Mouse (Mus musculus) adrenal gland, postnatal 36 days (tissue): Measurements from ENCODE around the gene Msx1. TPM values are rescaled to one million over a fixed set of nuclear protein-coding genes. Genes with fewer than 3 reads are reported as not detected.
"Not testable (repeated sequence)": the region's sequence is repeated elsewhere in the genome, so short reads cannot be mapped to it uniquely, and the experiment has no call there.

Source experiments
- DNase-seq, 2 experiments: peaks; one replicate each; pipeline ENCODE4 v3.0.0; 2021; ENCODE audit warnings: mixed read lengths in 1 of 2
- long read RNA-seq, 2 experiments: library from polyadenylated mRNA; stranded (forward); transcript quantifications; one replicate each; pipeline ENCODE4 v2.0.0; 2021; ENCODE audit warnings: borderline sequencing depth in 2 of 2
- total RNA-seq, 2 experiments: library from RNA; stranded (reverse); gene quantifications; 2 replicates each; pipeline ENCODE4 v1.2.3; 2021

Gene Msx1
- 1 to 10 TPM; 1.2 to 3.0 TPM for total RNA-seq
- long read RNA-seq, experiment 1, partial matches to known transcripts = 0 of 3 reads
- long read RNA-seq, experiment 1, other reads (novel, unspliced or antisense) = 0 of 3 reads
- long read RNA-seq, experiment 2, partial matches to known transcripts = 0 of 3 reads
- long read RNA-seq, experiment 2, other reads (novel, unspliced or antisense) = 1 of 3 reads

DNA sequence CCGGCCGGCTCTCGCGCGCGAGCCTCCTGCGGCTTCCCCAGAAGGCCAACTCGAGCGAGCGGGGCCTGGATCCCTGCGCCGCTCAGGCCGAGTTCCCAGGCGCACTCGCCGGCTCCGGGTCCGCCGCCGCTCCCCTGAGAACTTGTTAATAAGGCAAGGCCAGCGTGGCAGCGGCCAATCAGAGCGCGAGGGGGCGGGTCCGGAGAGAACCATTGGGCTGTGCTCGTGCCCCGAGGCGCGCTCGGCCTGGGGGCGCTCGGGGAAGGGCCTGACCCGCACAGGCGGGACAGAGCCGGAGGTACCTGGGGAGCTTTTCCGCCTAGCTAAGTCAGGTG, at the start of gene Msx1:
Msx1 (minus strand) TSS at position 123 of the 335 bp plus-strand sequence.
- peak; percentile 92 to 93 for DNase-seq

DNA sequence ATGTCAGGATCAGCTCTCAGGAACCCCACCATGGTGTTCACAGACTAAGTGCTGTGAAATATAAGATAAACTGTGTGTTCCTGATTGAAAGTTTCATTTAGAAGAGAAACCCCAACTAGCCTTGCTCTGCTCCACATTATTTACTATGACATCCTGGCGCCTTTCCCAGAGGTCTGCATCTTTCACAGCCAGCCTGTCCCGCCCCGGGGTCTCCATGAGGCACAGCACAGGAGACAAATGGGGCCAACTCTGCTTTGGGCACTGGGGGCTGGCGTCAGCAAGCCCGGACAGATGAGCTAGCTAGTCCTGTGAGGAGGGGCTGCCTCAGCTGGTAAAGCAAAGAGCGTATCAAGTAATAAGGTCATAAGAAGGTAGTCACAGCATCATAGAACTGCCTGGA, 41.1 kb upstream of the Msx1 start:
- no peak for DNase-seq

DNA sequence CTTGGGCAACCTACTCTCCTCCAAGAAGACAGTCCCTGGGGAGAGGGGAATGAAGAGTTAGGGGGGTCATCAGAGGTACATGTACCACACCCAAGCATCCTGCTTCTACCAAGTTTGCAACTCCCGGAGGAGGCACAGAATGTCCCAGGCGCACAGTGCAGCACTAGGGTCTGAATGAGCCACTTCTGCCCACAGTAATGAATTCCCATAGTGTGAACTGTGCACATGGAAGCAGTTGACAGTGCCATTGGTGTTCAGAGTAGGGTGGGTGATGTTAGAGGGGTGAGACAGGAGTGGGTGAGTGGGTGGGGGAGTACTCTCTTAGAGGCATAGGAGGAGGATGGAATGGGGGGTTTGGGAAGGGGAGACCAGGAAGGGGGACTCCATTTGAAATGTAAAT, 39.9 kb upstream of the Msx1 start:
- no peak for DNase-seq

DNA sequence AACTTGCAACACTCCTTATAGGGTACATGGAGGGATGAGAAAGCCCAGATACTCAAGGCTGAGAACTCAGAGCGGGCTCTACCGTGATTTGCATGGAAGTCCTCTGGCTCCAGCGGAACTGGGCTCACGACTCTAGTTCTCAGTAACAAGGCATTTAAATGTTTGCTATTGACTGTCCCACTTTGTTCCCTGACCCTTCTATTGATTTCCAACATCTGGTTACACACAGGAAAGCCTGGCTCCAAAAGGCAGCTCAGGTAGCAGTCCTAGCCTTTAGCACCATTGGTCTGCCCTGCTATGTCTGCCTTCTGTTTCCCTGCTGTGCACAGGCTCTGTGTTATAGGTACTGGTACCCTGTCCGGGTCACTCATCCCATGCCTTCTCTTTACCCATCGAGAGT, 36.5 kb upstream of the Msx1 start:
- DNase-seq = no peak

DNA sequence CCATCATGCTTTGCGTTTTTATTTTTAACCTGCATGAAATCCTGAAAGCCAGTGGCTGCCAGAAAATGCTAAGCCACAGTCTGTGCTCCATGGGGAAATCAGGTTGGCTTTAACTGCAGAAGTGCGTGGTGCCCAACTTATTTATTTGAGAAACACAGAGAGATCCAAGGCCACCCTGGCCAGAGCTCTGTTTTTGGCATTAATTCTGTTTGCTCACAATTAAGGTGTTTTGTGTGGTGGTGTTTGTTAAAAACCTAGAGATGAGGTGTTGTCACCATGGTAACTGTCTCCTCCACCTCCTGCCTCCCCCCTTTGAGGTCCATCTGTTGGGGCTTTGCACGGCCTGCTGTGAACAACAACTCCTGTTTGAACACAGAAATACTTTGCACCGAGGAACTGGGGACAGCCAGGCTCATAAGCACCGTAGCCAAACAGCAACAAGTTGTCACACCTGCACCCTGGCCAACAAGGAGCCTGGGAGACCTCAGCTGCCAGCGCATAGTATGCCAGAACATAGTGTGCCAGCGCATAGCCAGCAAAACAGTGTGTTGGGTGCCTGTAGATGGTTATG, 35.9 kb upstream of the Msx1 start:
- no peak for DNase-seq

DNA sequence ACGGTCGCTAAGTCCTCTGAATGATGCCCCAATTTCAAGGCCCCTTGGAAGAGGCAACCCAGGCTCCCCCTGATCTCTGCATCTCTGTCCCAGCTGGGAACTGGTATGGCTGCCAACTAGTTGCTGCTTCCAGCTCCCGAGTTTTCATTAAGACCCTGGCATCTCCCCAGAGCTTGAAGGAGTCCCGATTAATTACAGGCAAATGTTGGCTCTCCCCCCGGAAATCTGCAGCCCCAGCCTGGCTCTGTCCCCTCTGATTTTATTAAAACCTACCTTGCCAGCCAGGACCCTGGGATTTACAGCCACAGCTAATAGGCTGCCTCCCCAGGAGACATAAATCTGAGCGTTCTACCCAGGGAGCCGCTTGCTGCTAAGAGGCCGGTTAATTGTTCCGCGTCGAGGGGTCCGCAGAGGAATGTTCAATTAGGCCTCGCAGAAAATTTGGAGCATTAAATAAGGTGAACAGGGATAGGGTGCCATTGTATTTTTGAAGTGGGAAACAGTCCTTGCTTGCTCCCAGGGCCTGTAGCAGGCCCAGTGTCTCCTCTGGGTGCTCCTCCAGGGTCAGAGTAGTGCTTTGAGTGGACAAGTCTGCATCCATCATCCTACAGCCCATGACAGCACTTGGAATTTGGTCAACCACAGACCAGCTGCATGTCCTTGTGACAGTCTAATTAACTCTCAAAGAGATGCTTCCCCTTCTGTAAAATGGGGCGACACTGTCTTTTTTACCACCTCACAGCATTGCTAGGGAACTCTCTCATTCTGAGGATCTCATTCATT, 33.6 kb upstream of the Msx1 start:
- DNase-seq = no peak

DNA sequence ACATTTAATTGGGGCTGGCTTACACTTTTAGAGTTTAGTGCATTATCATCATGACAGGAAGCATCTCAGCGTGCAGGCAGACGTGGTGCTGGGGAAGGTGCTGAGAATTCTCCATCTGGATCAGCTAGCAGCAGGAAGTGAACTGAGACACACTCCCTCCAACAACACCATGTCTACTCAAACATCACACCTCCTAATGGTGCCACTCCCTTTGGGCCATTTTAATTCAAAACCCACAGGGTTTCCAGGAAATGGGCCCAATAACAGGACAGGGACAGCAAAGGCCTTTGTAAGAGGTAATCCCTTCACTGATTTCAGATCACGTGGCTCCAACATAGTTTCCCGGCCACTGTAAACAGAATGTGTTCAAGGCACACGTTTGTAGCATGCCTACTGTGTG, 31.7 kb upstream of the Msx1 start:
- no peak for DNase-seq

DNA sequence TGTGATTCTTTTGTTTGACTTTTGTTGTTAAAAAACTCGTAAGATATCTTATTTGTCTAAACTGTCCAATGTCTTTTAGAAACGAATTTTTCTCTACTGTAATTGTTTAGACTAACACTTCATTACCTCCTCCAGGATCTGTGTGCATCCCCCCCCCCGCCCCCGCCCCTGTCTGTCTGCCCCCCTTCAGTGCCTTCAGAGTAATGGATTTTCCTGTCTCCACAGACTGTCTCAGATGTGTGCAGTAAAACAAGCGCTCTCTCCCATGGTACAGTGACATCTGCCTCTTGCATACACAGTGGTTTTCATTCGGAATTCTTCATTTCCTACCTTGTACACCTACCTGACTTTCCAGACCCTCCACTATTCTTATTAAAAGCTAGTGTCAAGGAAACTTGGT, 29.9 kb upstream of the Msx1 start:
- DNase-seq = no peak

DNA sequence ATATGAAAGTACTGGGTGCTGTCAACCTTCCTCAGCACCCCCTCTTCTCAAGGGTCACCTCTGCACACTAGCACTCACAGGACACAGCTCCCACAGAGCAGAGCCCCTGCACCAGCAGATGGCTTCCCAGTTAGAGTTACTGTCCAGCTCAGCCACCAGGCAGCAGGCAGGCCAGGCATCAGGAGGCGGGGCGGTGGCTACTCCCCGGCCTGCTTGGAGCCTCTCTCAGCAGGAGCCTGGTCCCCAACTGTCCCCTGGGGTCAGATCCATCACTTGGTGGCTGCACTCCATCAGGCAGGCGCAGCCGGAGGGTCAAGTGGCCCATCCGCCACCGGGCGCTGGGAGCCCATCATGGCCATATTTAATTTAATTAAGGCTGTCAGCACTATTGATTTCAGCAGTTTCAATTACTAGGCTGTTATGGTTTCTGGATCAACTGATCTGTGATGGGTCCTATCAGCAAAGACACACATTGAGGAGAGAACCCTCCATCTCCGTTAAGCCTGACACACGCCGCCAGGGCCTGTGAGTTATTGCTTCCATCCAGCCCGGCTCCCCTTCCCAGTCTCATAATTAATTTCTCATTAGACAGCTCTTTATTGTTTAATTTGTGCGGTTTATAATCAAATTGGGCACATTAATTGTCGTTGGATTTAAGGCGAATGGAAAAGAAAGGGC, 27.1 kb upstream of the Msx1 start:
- DNase-seq = no peak

- no peak for DNase-seq
Observed at GRCm38 (mm10) chr5:37848991-37849719, 24.8 kb upstream of the Msx1 start.

GRCm38 (mm10) chr5:37836267-37836646, 11.9 kb upstream of the Msx1 start:
- no peak for DNase-seq

DNA sequence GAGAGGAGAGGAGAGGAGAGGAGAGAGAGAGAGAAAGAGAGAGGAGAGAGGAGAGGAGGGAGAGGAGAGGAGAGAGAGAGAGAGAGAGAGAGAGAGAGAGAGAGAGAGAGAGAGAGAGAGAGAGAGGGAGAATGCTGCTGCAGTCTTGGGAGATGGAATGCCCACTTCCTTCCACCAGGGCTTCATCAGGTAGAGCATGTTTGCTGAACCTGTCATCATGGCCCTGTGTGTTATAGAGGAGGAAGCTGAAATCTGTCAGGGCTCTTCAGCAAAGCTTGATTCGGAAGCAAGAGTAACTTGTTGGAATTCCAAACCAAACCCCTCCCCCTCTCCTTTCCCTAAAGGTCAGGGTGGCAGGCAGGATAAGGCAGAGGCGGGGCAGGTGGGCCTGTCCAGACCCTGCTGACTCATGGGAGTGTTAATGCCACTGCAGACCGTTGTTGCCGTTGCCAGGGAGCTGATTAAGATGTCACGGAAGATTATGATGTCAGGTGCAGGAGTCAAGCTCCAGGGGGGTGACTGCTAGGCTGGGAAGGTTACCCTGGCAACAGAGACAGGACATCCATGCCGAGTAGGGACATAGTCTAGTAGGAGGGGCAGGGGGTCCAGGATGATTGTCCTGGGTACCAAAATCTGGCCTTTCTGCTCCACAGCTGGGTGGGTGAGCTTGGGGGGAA, 11.3 kb upstream of the Msx1 start:
- DNase-seq = no peak

- DNase-seq = no peak
Observed at GRCm38 (mm10) chr5:37832766-37833165, 8.4 kb upstream of the Msx1 start.

- no peak for DNase-seq
Observed at GRCm38 (mm10) chr5:37832031-37832430, 7.6 kb upstream of the Msx1 start.

DNA sequence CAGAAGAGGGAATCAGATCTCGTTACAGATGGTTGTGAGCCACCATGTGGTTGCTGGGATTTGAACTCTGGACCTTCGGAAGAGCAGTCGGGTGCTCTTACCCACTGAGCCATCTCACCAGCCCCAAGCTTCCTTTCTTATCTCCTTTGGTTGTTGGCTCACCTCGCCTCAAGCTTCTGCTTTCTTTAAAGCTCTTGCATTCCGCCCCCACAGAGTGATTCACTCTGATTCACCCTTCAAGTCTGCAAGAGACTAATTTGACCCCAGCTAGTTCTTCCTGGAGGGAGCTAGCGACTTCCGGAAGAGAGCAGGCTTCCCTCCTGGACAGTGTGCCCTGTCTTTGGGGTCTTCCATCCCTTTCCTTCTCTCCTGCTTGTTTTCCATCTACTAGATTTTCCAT, 6.1 kb upstream of the Msx1 start:
- DNase-seq = not testable (repeated sequence)

DNA sequence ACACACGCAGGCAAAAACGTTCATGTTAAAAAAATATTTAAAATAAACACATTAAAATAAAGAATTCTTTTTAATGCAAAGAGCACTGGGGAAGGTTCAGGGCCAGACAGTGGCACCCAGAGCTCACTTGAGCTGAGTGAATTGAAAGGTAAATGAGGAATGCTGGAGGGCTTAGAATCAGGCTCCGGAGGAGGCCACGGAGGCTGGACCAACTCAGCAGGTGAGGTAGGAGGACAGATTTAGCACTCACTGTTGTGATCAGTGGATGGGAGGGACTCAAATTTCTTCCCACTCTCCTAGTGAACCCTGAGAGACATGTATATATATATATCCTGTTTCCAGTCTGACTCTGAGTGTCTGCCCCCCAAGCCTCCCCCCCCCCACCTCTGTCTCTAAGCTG, 5.5 kb upstream of the Msx1 start:
- no peak for DNase-seq

DNA sequence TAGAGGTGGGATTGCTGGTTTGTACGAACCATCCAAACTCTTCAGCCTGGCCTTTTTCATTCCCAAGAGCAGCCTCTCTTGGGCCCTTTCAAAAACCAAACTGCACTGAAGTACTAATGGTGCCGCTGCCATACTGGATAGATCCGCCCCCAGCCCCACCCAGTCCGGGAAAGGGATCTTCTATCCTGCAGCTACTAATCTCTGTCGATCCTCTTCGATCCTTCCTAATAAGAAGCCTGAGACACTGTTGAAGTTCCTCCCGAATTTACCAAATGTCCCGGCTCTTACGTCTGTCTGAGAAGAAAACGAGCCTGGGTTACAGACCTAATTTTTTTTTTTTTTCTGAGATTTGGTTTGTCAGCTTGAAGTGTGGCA, 4.9 kb upstream of the Msx1 start:
- DNase-seq = no peak

DNA sequence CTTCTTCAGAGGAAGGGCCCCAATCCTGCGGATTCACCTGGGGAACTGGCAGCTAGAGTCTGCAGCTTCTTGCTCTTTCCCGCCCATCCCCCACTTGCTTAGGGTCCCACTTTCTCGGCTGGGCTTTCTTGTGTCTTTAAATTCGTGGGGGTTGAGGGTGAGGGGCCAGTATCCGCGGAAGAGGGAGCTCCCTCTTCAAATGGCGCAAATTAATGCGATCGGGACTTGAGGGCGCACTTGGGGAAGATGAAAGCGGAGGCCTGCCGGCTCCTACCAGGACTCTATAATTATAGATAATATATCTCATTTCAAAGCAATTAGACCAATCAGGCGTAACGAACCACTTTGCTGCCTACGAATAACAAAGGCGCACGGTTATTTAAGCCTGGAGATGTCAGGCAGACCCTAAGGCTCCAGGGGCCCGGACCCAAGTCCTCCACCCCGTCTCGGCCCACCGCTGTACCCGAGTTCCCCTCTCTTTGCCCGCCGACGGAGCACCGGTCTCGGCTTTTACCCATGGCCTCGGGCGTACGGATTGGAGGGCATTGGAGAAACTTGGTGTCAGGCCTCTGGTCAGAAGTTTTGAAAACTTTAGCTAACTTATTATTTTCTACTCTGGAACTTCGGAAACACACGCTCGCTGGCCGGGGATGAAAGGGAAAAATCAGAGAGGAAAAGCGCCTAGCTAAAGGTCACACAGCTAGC, 4.4 kb upstream of the Msx1 start:
- DNase-seq = no peak

GRCm38 (mm10) chr5:37828001-37828400, 3.6 kb upstream of the Msx1 start:
- DNase-seq = no peak

- DNase-seq = no peak
Observed at GRCm38 (mm10) chr5:37827626-37827950, 3.2 kb upstream of the Msx1 start.
